Mouse (Mus musculus) limb, embryonic 11.5 days (tissue): Measurements from ENCODE around the gene 4833427G06Rik. TPM values are rescaled to one million over a fixed set of nuclear protein-coding genes. Genes with fewer than 3 reads are reported as not detected.

Experiments used
- ATAC-seq: fragments of 200-750 bp; cut with Nextera tagmentation; 2 replicates; pipeline ENCODE4 v1.8.0; 2017; ENCODE audit warnings: low read depth; ENCODE audit not compliant: insufficient number of reproducible peaks, low FRiP score, low TSS enrichment
- DNase-seq: peaks from one replicate; pipeline ENCODE4 v3.0.0-alpha.2; 2015; ENCODE audit warnings: low spot score
- H3K27ac ChIP-seq: fragments of 300-500 bp; sonication (generic); replicated peaks from 2 replicates; pipeline ENCODE4 v1.5.1; 2014; ENCODE audit warnings: low read depth, mild to moderate bottlenecking, low read length
- H3K27me3 ChIP-seq: fragments of 300-500 bp; sonication (generic); 2 replicates; pipeline ENCODE4 v1.6.1; 2014; ENCODE audit warnings: mild to moderate bottlenecking, low read length, mixed read lengths; ENCODE audit not compliant: control insufficient read depth, insufficient read depth
- H3K36me3 ChIP-seq: fragments of 300-500 bp; sonication (generic); 2 replicates; pipeline ENCODE4 v1.6.1; 2014; ENCODE audit warnings: mild to moderate bottlenecking, low read length, moderate library complexity, mixed read lengths; ENCODE audit not compliant: control insufficient read depth, insufficient read depth
- H3K4me1 ChIP-seq: fragments of 300-500 bp; sonication (generic); 2 replicates; pipeline ENCODE4 v1.6.1; 2014; ENCODE audit warnings: low read length, mixed read lengths; ENCODE audit not compliant: control insufficient read depth, insufficient read depth
- H3K4me2 ChIP-seq: fragments of 300-500 bp; sonication (generic); 2 replicates; pipeline ENCODE4 v1.6.1; 2014; ENCODE audit warnings: low read depth, mild to moderate bottlenecking, moderate library complexity; ENCODE audit not compliant: severe bottlenecking
- H3K4me3 ChIP-seq: fragments of 300-500 bp; sonication (generic); 2 replicates; pipeline ENCODE4 v1.5.1; 2014; ENCODE audit warnings: low read depth, low read length
- H3K9ac ChIP-seq: fragments of 300-500 bp; sonication (generic); 2 replicates; pipeline ENCODE4 v1.6.1; 2014; ENCODE audit warnings: mild to moderate bottlenecking, low read length
- H3K9me3 ChIP-seq: fragments of 300-500 bp; sonication (generic); 2 replicates; pipeline ENCODE4 v1.6.1; 2016; ENCODE audit warnings: low read length; ENCODE audit not compliant: control insufficient read depth
- WGBS: fragments of 180-500 bp; shearing (Covaris S2); extraction: QIAGEN DNeasy Blood & Tissue Kit; methylation state at CpG from one replicate; pipeline ENCODE4 v1.1.7; 2014; 5-methylcytosine and 5-hydroxymethylcytosine counted together
- polyA plus RNA-seq: library from polyadenylated mRNA; unstranded; fragments of >200 nt; fragmentation: Nextera tagmentation; extraction: Ambion mirVana; gene quantifications from 2 replicates; pipeline ENCODE4 v1.2.1, GENCODE M21; 2014

4833427G06Rik gene
- polyA plus RNA-seq, 1 experiment from 2014 or later = not detected

GRCm38 (mm10) chr9:51058951-51059521, 42.8 kb downstream of the 4833427G06Rik start:
- Histone ChIP-seq H3K9ac (no peak overlapping the region), H3K9me3 (no peaks in the 10 kb centered on the region), H3K27me3 (no peaks in the 10 kb centered on the region), H3K27ac (no peak overlapping the region), H3K4me2 (no peak overlapping the region), H3K4me3 (no peak overlapping the region), H3K36me3 (no peaks in the 10 kb centered on the region), H3K4me1 (no peaks in the 10 kb centered on the region)
- 82% methylated on average over 4 of the region's 4 CpGs for WGBS
- DNase-seq = no peak
- ATAC-seq = no peak

- no peaks in the 10 kb centered on the region for H3K27me3 ChIP-seq
- DNase-seq = no peak
- no peak overlapping the region for H3K27ac ChIP-seq
- no peaks in the 10 kb centered on the region for H3K9me3 ChIP-seq
- no peaks in the 10 kb centered on the region for H3K4me1 ChIP-seq
- no peaks in the 10 kb centered on the region for H3K36me3 ChIP-seq
- ATAC-seq = no peak
- H3K4me2 ChIP-seq = no peak overlapping the region
- WGBS = 55% methylated on average over 3 of the region's 3 CpGs
- H3K4me3 ChIP-seq = no peak overlapping the region
- H3K9ac ChIP-seq = no peak overlapping the region
Observed at GRCm38 (mm10) chr9:51056360-51057324, 45.2 kb downstream of the 4833427G06Rik start.

- no peak for DNase-seq
Observed at GRCm38 (mm10) chr9:51052180-51052579, 49.7 kb downstream of the 4833427G06Rik start.

GRCm38 (mm10) chr9:51042136-51042535, 59.7 kb downstream of the 4833427G06Rik start:
- no peak overlapping the region for H3K4me3 ChIP-seq
- WGBS = 82% methylated on average over 6 of the region's 6 CpGs
- ATAC-seq (no peak), DNase-seq (no peak)
- H3K4me2 ChIP-seq = no peak overlapping the region
- no peaks in the 10 kb centered on the region for H3K4me1 ChIP-seq
- no peaks in the 10 kb centered on the region for H3K9me3 ChIP-seq
- no peak overlapping the region for H3K27ac ChIP-seq
- no peak overlapping the region for H3K9ac ChIP-seq
- no peaks in the 10 kb centered on the region for H3K27me3 ChIP-seq
- no peaks in the 10 kb centered on the region for H3K36me3 ChIP-seq

More at GRCm38 (mm10) chr9:51052180-51052579, 49.7 kb downstream of the 4833427G06Rik start:
- H3K27me3 ChIP-seq = no peaks in the 10 kb centered on the region
- WGBS = 68% methylated on average over 3 of the region's 3 CpGs
- no peak for ATAC-seq
- no peaks in the 10 kb centered on the region for H3K36me3 ChIP-seq
- H3K4me2 ChIP-seq = no peak overlapping the region
- H3K9me3 ChIP-seq = no peaks in the 10 kb centered on the region
- no peak overlapping the region for H3K27ac ChIP-seq
- no peak overlapping the region for H3K9ac ChIP-seq
- no peaks in the 10 kb centered on the region for H3K4me1 ChIP-seq
- H3K4me3 ChIP-seq = no peak overlapping the region

- 92% methylated on average over 7 of the region's 7 CpGs for WGBS
- Histone ChIP-seq H3K36me3 (no peaks in the 10 kb centered on the region), H3K27me3 (no peaks in the 10 kb centered on the region), H3K4me1 (no peaks in the 10 kb centered on the region), H3K27ac (no peak overlapping the region), H3K9ac (no peak overlapping the region), H3K4me3 (no peak overlapping the region), H3K4me2 (no peak overlapping the region), H3K9me3 (no peaks in the 10 kb centered on the region)
- no peak for ATAC-seq
- no peak for DNase-seq
Observed at GRCm38 (mm10) chr9:51041491-51041980, 60.3 kb downstream of the 4833427G06Rik start.

GRCm38 (mm10) chr9:51032785-51033529, 68.9 kb downstream of the 4833427G06Rik start:
- Histone ChIP-seq H3K36me3 (no peaks in the 10 kb centered on the region), H3K27me3 (no peaks in the 10 kb centered on the region), H3K27ac (no peak overlapping the region), H3K4me2 (no peak overlapping the region), H3K9me3 (no peaks in the 10 kb centered on the region), H3K4me3 (no peak overlapping the region), H3K9ac (no peak overlapping the region), H3K4me1 (no peaks in the 10 kb centered on the region)
- WGBS = 91% methylated on average over 3 of the region's 3 CpGs
- DNase-seq (no peak), ATAC-seq (no peak)

GRCm38 (mm10) chr9:51032291-51032690, 69.6 kb downstream of the 4833427G06Rik start:
- no peak for ATAC-seq
- H3K9me3 ChIP-seq = no peaks in the 10 kb centered on the region
- 66% methylated on average over 8 of the region's 8 CpGs for WGBS

GRCm38 (mm10) chr9:51031603-51032002, 70.3 kb downstream of the 4833427G06Rik start:
- Histone ChIP-seq H3K9me3 (no peaks in the 10 kb centered on the region), H3K4me1 (no peaks in the 10 kb centered on the region), H3K27ac (no peak overlapping the region), H3K4me2 (no peak overlapping the region), H3K4me3 (no peak overlapping the region), H3K27me3 (no peaks in the 10 kb centered on the region), H3K36me3 (no peaks in the 10 kb centered on the region), H3K9ac (no peak overlapping the region)
- ATAC-seq (no peak), DNase-seq (no peak)
- WGBS = 66% methylated on average over 6 of the region's 6 CpGs

More at GRCm38 (mm10) chr9:51032291-51032690, 69.6 kb downstream of the 4833427G06Rik start:
- H3K4me3 ChIP-seq = no peak overlapping the region
- H3K4me1 ChIP-seq = no peaks in the 10 kb centered on the region
- no peaks in the 10 kb centered on the region for H3K36me3 ChIP-seq
- H3K27me3 ChIP-seq = no peaks in the 10 kb centered on the region
- H3K4me2 ChIP-seq = no peak overlapping the region
- DNase-seq = no peak
- H3K27ac ChIP-seq = no peak overlapping the region
- no peak overlapping the region for H3K9ac ChIP-seq
